Mouse (Mus musculus) cortical plate, adult 2 months (tissue): ENCODE measurements around the gene Samd4. TPM values are rescaled to one million over a fixed set of nuclear protein-coding genes. Genes with fewer than 3 reads are reported as not detected.

Experiments
- H3K27ac ChIP-seq: fragments of 200-500 bp; 2 replicates; pipeline ENCODE4 v1.5.1; 2012; ENCODE audit warnings: low read length, control low read depth, inconsistent platforms; ENCODE audit not compliant: insufficient read depth
- H3K4me1 ChIP-seq: fragments of 200-500 bp; 2 replicates; pipeline ENCODE4 v1.6.1; 2011; ENCODE audit warnings: low read length; ENCODE audit not compliant: control insufficient read depth, insufficient read depth
- H3K4me3 ChIP-seq: fragments of 200-500 bp; 2 replicates; pipeline ENCODE4 v1.5.1; 2011; ENCODE audit warnings: mild to moderate bottlenecking, low read length, control low read depth; ENCODE audit not compliant: insufficient read depth
- CTCF ChIP-seq: fragments of 200-500 bp; IDR thresholded peaks from 2 replicates; pipeline ENCODE4 v1.5.1; 2011; ENCODE audit warnings: mild to moderate bottlenecking, control low read depth, low read length; ENCODE audit not compliant: insufficient read depth; ENCODE audit errors: extremely low read depth
- POLR2A ChIP-seq: fragments of 200-500 bp; IDR thresholded peaks from 2 replicates; pipeline ENCODE4 v1.6.1; 2011; ENCODE audit warnings: mild to moderate bottlenecking, low read length, control low read depth; ENCODE audit not compliant: insufficient read depth; ENCODE audit errors: extremely low read depth
- polyA plus RNA-seq: library from polyadenylated mRNA; depleted of rRNA; stranded (reverse); fragments of >200 nt; gene quantifications from 2 replicates; pipeline ENCODE4 v1.2.3, GENCODE M21; 2012

The Samd4 gene
- polyA plus RNA-seq, 1 experiment = 14.0 TPM

GRCm38 (mm10) chr14:46944411-46944810 lies 61.8 kb downstream of the Samd4 start:
- Histone ChIP-seq H3K4me1 (peaks cover 5% of the 10 kb centered on the region), H3K27ac (no peak overlapping the region), H3K4me3 (no peak overlapping the region)
- TF ChIP-seq CTCF (no peak), POLR2A (no peak)

GRCm38 (mm10) chr14:46945903-46946490 lies 63.3 kb downstream of the Samd4 start:
- H3K4me3 ChIP-seq = no peak overlapping the region
- no peak overlapping the region for H3K27ac ChIP-seq
- H3K4me1 ChIP-seq = peaks cover 4% of the 10 kb centered on the region
- TF ChIP-seq CTCF (no peak), POLR2A (no peak)

- no peaks in the 10 kb centered on the region for H3K4me1 ChIP-seq
- no peak overlapping the region for H3K4me3 ChIP-seq
- no peak overlapping the region for H3K27ac ChIP-seq
- TF ChIP-seq CTCF = no peak
- TF ChIP-seq POLR2A = no peak
Observed at GRCm38 (mm10) chr14:46947644-46948043, 65.0 kb downstream of the Samd4 start.

GRCm38 (mm10) chr14:46950527-46951384 lies 68.1 kb downstream of the Samd4 start:
- H3K4me1 ChIP-seq = no peaks in the 10 kb centered on the region
- H3K27ac ChIP-seq = no peak overlapping the region
- H3K4me3 ChIP-seq = no peak overlapping the region
- no peak for TF ChIP-seq CTCF
- TF ChIP-seq POLR2A = no peak

GRCm38 (mm10) chr14:46952264-46952663 lies 69.6 kb downstream of the Samd4 start:
- Histone ChIP-seq H3K4me3 (no peak overlapping the region), H3K27ac (no peak overlapping the region), H3K4me1 (no peaks in the 10 kb centered on the region)
- TF ChIP-seq POLR2A (no peak), CTCF (no peak)

GRCm38 (mm10) chr14:46955109-46955508 lies 72.5 kb downstream of the Samd4 start:
- no peak overlapping the region for H3K4me3 ChIP-seq
- no peaks in the 10 kb centered on the region for H3K4me1 ChIP-seq
- TF ChIP-seq POLR2A (no peak), CTCF (no peak)
- H3K27ac ChIP-seq = no peak overlapping the region

GRCm38 (mm10) chr14:46955574-46956043 lies 73.0 kb downstream of the Samd4 start:
- Histone ChIP-seq H3K4me1 (no peaks in the 10 kb centered on the region), H3K4me3 (no peak overlapping the region), H3K27ac (no peak overlapping the region)
- TF ChIP-seq CTCF (no peak), POLR2A (no peak)

GRCm38 (mm10) chr14:46956121-46956520 lies 73.5 kb downstream of the Samd4 start:
- H3K27ac ChIP-seq = no peak overlapping the region
- no peaks in the 10 kb centered on the region for H3K4me1 ChIP-seq
- no peak overlapping the region for H3K4me3 ChIP-seq
- TF ChIP-seq CTCF = no peak
- no peak for TF ChIP-seq POLR2A

GRCm38 (mm10) chr14:46959166-46959721 lies 76.6 kb downstream of the Samd4 start:
- Histone ChIP-seq H3K4me1 (no peaks in the 10 kb centered on the region), H3K4me3 (no peak overlapping the region), H3K27ac (no peak overlapping the region)
- TF ChIP-seq POLR2A (no peak), CTCF (no peak)
